Mouse (Mus musculus) gastrocnemius, postnatal 14 days (tissue): ENCODE results near the gene Sfmbt1. TPM values are rescaled to one million over a fixed set of nuclear protein-coding genes. Genes with fewer than 3 reads are reported as not detected.
A peak's percentile ranks its signal among the peaks of the same experiment; 100 is the strongest.
"Not testable (repeated sequence)": the region's sequence is repeated elsewhere in the genome, so short reads cannot be mapped to it uniquely, and the experiment has no call there.

Experiments
- DNase-seq: peaks from one replicate; pipeline ENCODE4 v3.0.0; 2021; ENCODE audit warnings: mixed read lengths
- intact Hi-C: fragments of 180-260 bp; cut with DNase I; formaldehyde crosslinking; loops from one replicate; pipeline ENCODE4 v1.15.1; 2025; ENCODE audit warnings: low total_unique reads
- total RNA-seq, 2 experiments: library from RNA; stranded (reverse); gene quantifications; 2 replicates each; pipeline ENCODE4 v1.2.3; 2021

Sfmbt1 gene
- total RNA-seq, 2 experiments from 2014 or later = 7.4 to 7.9 TPM

DNA sequence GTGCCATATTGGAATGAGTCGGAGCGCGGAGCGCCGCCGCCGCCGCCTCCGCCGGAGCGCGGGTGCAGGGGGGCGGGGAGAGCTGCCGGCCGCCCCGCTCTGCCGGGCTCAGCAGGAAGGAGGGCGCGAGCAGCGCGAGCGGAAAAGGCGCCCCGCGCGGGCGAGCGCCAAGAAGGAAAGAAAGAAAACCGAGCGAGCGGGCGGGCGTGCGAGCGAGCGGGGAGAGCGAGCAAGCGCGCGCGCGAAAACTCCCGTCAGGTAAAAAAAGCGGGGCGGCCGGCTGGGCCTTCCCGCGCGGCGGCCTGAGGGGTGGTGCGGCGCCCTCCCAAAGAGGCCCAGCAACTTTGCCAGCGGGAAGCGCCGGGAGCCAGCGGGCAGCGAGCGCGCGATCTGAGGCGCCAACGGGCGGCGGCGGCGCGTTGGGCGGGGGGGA, 985 bp downstream of the Sfmbt1 start:
- intact Hi-C loops = no loop called here
- peak; percentile 83 for DNase-seq

DNA sequence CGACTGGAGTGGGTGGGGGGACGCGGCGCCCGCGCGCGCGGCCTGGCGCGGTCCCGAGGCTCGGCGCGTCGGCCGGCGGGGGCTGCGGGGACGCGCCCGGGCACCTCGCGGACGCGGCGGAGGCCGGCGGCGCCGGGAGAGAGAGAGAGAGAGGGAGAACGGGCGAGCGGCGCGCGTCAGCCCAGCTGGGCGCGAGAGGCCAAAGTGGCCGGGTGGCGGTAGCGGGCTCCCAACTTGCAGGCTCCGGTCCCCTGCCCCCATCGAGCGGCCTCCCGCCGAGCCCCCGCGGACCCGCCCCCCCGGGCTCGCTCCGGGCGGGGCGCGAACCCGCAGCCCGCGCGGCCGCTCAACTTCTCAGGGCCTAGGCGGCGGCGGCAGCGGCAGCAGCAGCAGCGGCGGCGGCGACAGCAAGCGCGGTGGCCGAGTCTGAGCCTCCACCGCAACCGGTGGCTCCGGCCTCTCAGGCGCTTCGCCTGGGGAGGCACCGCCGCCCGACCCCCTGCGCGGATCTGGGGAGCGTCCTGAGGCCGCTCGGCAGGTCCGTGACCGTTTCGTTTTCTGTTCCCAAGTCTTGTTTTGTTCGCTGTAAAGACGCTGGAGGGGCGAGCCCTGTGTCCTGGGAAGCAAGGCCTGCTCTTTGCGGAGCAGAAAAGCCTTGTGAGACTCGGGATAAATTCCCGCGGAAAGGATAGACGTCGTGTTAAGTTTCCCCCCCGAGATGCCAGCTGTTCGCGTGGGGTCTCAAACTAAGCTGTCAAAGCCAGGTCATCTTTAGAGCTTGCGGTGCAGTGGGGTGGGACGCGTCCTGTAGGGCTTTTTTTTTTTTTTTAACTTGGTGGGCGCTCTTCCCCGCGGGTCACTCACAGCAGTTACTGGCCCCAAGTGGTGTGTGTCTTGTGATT, 1.7 kb downstream of the Sfmbt1 start:
- intact Hi-C loops = no loop called here
- peak; percentile 69 for DNase-seq

DNA sequence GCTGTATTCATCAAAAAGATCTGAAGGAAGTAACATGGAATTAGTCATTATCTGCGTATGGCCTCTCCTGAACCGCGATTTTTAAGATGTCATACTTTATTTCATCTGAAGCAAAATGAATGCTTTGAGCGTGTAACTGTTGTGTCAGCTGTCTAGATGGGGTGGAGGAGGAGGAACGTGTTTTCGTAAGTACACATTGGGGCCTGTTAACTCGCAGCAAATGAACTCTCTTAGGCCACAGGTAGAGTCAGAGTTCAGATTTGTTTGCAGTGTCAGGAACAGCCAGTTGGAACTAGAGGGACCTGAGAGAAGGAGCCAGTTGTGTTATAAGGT, 2.3 kb downstream of the Sfmbt1 start:
- DNase-seq = no peak
- intact Hi-C loops = no loop called here

DNA sequence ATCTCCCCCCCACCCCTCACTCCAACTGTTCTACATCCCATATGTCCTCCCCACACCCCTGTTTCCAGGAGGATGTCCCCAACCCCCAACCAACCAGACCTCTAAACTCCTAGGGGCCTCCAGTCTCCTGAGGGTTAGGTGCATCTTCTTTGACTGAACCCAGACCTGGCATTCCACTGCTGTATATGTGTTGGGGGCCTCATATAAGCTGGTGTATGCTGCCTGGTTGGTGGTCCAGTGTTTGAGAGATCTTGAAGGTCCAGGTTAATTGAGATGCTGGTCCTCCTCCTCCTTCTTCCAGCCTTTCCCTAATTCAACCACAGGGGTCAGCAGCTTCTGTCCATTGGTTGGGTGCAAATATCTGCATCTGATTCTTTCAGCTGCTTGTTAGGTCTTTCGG, 4.0 kb downstream of the Sfmbt1 start:
- intact Hi-C loops, DNase-seq: not testable (repeated sequence)

DNA sequence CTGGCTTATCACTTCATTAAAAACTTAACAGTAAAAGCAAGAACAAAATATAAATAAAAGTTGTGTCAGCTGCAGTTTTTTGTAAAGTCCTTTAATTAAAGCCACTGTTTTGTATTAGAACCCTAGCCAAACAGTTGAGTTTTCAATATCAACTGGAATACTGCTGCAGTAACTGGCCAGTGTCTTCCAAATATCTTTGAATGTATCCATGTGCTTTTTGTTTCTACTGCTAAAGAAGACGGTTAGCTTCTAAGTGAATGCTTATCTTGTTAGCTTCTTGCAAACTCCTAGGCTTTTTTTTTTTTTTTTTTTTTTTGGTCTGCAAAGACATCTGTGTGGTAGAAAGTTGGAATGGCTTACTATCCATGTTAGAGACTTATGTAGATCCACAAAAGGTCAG, 4.9 kb downstream of the Sfmbt1 start:
- no peak for DNase-seq
- intact Hi-C loops = no loop called here

DNA sequence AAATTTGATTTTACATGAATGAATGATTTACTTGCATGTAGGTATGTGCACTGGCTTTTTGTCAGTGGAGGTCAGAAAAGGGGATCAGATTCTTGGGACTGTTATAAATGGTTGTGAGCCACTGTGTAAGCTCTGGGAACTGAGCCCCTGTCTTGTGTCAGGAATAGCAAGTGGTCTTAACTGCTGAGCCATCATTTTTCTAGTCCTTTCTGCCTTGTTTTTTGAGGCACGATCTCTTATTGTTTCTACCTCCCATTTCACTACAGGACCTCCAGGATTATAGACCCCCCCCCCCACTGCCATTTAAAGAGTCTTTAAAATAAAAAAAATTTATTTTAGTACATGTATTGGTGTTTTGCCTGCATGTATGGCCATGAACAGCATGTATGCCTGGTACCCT, 7.2 kb downstream of the Sfmbt1 start:
- intact Hi-C loops = no loop called here
- DNase-seq = no peak

DNA sequence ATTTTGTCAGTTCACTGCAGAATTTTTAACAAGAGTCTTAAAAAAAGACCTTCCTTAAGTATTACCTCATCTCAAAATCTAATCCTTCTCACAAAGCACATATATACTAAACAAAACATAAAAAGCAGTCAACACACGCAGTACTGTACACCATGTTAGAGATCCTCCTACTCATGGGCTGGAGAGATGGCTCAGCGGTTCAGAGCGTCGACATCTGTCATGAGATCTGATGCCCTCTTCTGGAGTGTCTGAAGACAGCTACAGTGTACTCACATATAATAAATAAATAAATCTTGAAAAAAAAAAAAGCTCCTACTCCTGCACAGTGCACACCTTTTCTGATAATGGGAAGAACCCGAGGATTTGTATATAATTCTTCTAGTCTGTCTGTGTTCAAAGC, 7.8 kb downstream of the Sfmbt1 start:
- no peak for DNase-seq
- intact Hi-C loops = no loop called here

DNA sequence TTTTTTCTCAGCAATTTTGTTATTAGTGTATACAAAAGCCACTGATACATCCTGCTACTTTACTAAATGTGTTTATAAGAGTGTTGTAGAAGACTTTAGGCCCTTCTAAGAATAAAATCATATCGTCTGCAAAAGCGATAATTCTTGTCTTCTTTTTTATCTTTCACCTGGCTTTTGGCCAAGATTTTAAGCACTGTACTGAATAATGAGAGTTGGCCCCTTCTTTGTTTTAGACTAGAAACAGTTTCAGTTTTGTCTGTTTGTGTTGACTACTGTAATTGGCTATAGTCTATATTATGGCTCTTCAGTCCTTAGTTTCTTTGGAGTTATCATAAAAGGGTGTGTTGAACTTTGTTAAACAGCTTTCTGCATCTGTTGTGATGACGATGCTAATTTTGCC, 17.2 kb downstream of the Sfmbt1 start:
- intact Hi-C loops = no loop called here
- no peak for DNase-seq

DNA sequence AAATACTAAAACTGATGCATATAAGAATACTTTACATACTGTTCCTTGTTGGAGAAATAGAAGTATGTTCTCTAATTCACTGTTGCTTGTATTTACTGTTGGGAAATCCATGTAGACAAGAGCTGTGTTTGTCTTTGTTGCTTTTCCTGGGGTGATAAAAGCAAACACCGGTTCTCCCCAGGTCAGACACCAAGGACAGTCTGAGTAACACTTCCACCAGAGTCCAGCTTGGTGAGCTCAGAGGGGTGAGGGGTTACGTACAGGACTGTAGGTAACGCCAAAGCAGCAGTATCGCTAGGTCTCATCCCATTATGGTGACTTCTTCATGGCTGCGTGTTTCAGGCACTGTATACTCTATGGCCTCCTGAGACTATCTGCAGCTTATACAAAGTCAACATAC, 20.0 kb downstream of the Sfmbt1 start:
- intact Hi-C loops = no loop called here
- DNase-seq = no peak

DNA sequence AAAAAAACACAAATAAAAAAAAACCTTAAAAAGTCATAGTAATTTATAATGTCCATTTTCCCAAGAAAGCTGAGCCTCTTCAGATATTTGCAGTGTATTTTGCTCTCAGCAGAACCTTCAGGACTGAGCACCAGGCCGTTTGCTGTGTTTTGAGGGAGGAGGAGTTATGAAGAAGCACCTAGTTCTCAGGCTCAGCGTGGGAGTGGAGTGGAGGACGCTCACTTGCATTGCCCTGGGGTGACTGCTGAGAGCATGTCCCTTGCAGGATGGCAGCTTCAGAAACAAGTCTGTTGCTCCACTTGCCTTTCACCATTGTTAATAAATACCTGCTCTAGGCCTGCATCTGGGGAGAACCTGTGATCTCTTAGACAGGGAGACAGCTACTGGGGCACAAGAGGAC, 21.2 kb downstream of the Sfmbt1 start:
- no peak for DNase-seq
- intact Hi-C loops = no loop called here

DNA sequence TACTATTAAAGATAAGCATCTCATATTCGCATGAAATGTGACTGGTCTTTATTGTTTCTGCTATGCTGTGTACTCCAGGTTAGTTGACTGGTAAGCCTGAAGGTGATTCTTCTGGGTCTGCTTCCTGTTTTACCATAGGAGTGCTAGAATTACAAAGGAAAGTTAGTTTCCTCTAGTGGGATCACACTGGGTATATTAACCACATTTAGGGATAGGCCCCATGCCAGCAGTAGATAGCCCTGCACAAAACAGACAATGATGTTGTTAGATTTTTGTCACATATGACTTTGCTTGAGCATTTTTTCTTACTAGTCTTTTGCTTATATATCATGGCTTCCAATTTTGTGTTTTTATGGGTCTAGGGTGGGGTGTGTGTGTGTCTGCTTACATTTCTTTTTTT, 21.8 kb downstream of the Sfmbt1 start:
- intact Hi-C loops = no loop called here
- DNase-seq = no peak

DNA sequence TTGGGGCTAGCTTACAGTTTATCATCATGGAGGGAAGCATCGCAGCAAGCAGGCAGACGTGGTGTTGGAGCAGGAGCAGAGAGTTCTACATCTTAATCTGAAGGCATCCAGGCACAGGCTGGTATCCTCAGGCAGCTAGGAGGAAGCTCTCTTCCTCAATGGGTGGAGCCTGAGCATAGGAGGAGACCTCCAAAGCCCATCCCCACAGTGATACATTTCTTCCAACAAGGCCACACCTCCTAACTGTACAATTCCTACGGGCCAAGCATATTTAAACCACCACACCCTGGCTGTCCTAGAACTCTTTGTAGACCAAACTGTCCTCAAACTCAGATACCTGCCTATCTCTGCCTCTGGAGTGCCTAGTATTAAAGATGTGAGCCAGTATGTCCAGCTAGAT, 29.2 kb downstream of the Sfmbt1 start:
- intact Hi-C loops = no loop called here
- no peak for DNase-seq

DNA sequence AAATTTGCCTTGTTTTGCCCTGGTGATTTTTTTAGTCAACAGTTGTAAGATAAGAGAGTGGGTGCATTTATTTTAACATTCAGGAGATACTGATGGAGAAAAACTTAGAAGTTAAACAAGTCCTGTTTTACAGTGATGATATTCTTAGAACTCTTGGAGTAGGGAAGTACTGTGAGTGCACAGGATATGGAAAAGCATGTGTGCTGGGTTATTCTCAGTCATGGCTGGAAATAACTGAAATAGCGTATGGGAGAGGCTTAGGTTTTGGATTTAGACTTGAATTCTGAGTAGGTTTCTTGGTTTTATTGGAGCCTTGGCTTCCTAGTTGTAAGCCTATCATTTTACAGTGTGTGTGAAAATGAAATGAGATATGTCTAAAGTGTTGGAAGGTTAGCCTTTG, 31.5 kb downstream of the Sfmbt1 start:
- intact Hi-C loops = no loop called here
- DNase-seq = no peak

DNA sequence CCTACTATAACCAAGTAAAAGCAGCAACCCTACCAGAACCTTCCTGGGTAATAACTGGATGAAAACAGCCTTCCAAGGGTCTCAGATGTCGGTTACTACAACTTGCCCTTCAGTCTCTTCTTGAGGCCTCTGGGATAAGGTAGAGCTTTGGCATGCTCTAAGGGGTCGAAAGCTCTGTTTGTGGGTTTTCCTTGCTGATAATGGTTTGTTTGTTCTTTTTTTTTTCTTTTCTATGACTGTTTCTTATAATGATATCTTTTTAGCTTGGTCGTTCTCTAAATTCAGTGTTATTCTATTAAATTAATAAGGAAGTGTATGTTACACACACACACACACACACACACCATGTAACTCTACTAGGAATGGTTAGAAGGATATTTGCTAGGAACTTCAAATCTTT, 42.6 kb downstream of the Sfmbt1 start:
- intact Hi-C loops = no loop called here
- no peak for DNase-seq

DNA sequence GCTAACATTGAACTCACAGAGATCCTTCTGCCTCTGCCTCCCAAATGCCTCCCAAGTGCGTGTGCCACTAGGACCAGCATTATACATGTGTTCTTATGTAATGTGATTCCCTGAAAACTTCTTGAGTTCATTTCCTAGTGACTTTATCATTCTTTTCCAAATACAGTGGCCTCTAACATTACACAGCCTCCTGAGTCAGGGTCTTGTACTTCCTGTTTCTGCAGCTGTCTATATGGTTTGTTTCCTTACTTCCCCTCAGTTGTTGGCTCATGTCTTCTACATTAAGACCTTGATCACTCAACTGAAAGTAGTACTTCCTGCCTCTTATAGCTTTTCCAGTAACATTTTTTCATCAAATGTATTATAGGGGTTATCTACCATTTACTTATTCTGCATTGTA, 46.6 kb downstream of the Sfmbt1 start:
- intact Hi-C loops = no loop called here
- DNase-seq = no peak

DNA sequence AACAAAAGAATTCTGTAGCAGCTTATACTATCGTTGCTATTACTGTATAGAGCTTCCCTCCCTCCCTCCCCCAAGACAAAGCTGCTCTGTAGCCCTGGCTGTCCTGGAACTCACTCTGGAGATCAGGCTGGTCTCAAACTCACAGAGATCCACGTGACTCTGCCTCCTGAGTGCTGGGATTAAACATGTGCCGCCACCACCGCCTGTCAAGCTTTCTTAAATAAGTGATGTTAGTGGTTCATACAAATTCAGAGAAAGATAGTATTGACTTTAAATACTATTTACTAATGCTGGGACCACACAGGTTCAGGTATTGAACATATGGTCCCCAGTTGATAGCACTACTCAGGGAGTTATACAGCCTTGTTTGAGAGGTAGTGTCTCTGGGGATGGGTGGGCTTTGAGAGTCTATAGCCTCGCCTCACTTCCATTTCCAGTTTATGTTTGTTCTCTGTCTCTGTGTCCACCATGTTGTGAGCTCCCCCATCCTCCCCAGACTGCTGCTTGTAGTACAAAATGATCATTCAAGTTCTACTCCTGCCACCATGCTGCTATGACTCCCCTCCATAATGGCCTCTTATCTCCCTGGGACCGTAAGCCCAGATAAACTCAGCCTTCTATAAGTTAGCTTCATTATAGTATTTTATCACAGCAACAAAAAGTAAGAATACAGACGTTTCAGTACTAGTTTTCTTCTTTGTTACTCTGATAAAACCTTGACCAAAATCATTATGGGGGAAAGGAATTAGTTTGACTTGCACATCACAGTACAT, 47.7 kb downstream of the Sfmbt1 start:
- DNase-seq = no peak
- intact Hi-C loops = no loop called here

DNA sequence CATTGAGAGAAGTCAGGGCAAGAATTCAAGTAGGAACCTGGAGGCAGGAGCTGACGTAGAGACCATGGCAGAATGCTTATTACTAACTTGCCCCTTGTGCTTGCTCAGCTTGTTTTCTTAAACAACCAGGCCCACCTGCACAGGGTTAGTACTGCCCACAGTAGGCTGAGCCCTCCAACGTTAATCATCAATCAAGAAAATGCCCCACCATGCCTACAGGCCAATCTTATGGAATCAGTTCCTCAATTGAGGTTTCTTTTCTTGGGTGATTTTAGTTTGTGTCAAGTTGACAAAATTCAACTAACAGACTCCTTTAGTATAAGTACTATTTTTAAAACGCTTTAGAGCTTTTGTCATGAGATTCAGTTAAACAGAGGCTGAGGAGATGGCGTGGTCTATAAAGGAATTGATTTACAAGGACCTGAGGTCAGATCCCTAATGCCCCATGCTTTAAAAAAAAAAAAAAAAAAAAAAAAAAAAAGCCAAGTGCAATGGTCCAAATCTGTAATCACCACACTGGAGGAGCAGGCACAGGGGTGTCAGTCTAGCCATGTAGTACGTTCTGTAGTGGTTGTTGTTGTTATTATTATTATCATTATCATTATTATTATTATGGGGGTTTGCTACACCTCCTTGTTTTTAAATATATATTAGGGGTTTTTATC, 48.4 kb downstream of the Sfmbt1 start:
- DNase-seq = no peak

DNA sequence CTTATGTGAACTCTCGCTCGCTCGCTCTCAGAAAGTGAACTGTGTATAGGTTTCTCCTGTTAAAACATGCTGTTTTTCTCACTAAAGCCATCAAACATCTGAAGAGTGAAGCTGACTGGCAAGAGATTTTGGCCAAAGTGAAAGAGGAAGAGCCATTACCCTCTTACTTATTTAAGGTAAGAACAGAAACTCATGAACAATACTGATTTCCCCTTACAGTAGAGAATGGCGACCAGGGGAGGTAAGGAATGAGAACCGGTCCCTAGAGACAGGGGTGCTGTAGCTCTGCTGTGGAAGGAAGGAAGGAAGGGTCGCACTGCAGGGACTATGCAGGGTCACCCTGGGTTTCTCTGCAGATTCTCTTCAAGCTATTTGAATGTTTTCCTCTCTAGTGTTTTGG, 70.0 kb downstream of the Sfmbt1 start:
- intact Hi-C loops = no loop called here
- no peak for DNase-seq

More for the DNA sequence above, 48.4 kb downstream of the Sfmbt1 start:
- intact Hi-C loops = no loop called here

DNA sequence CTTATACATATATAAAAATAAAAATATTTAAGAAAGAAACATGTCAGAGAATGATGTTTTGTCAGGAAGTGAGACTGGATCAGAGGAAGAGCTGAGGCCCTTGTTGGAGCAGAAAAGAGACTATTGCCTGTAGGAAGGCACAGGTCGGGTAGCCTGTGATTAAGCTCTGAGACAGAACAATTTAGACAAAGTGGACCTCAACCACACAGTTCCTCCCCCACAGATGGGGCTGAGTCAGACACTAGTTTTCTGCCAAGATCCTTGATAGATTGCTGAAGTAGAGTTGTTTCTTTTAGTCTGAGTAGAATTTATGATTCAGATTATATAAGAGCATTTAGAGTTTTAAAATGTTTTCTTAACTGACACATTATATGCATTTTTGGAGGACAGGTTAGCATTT, 74.8 kb downstream of the Sfmbt1 start:
- intact Hi-C loops = no loop called here
- DNase-seq = no peak

DNA sequence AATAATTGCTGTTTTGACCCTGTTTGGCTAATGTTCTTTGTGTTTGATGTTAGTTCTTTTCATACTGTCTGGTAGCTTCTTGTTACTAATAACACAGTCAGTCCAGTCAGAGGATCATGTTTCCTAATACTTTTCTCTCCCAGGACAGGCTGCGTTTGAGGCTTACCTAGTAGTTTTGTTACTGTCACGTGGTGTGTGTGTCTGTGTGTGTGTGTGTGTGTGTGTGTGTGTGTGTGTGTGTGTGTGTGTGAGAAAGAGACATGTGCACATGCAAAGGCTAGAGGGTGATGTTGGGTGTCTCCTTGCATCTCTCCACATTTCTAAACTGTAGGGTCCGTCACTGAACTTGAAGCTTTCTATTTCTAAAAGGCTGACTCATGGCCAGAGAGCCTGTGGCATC, 78.2 kb downstream of the Sfmbt1 start:
- intact Hi-C loops = no loop called here
- no peak for DNase-seq

DNA sequence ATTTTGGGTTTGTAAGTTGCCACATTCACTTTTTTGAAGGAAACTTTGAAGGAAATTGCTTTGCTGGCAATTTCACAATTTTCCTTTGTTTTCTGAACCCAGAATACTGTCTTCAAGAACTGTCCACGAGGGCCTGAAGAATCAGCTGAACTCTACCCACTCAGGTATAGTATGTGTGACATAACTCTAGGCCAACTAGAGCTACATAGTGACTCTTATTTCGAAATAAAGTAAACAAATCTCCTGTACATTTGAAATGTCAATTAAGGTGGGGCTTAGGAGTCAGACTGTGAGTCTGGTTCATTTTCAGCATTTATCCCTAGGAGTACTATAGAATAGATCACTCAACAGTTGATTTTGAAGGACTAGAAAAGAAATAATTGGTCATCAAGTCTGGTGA, 87.1 kb downstream of the Sfmbt1 start:
- intact Hi-C loops = no loop called here
- DNase-seq = no peak
